Mouse (Mus musculus) liver, embryonic 16.5 days (tissue): ENCODE data around the gene Slc17a7. TPM values are rescaled to one million over a fixed set of nuclear protein-coding genes. Genes with fewer than 3 reads are reported as not detected.

Source experiments
- ATAC-seq: fragments of 200-750 bp; cut with Nextera tagmentation; 2 replicates; pipeline ENCODE4 v1.8.0; 2017; ENCODE audit warnings: low read depth, mild to moderate bottlenecking, moderate number of reproducible peaks, moderate library complexity
- H3K27ac ChIP-seq: fragments of 300-500 bp; sonication (generic); 2 replicates; pipeline ENCODE4 v1.5.1; 2014; ENCODE audit warnings: mild to moderate bottlenecking, low read length
- H3K27me3 ChIP-seq: fragments of 300-500 bp; sonication (generic); 2 replicates; pipeline ENCODE4 v1.6.1; 2014; ENCODE audit warnings: low read depth, low read length, mixed read lengths; ENCODE audit not compliant: control insufficient read depth, insufficient read depth
- H3K36me3 ChIP-seq: fragments of 300-500 bp; sonication (generic); 2 replicates; pipeline ENCODE4 v1.6.1; 2014; ENCODE audit warnings: mild to moderate bottlenecking; ENCODE audit not compliant: control insufficient read depth, insufficient read depth
- H3K4me1 ChIP-seq: fragments of 300-500 bp; sonication (generic); 2 replicates; pipeline ENCODE4 v1.6.1; 2014; ENCODE audit warnings: low read depth, low read length, mixed read lengths; ENCODE audit not compliant: control insufficient read depth
- H3K4me2 ChIP-seq: fragments of 300-500 bp; sonication (generic); 2 replicates; pipeline ENCODE4 v1.6.1; 2014; ENCODE audit warnings: low read depth, low read length, mixed read lengths
- H3K4me3 ChIP-seq: fragments of 300-500 bp; sonication (generic); 2 replicates; pipeline ENCODE4 v1.5.1; 2014; ENCODE audit warnings: low read depth, mild to moderate bottlenecking, low read length
- H3K9ac ChIP-seq: fragments of 300-500 bp; sonication (generic); 2 replicates; pipeline ENCODE4 v1.6.1; 2014; ENCODE audit warnings: low read depth, low read length
- H3K9me3 ChIP-seq: fragments of 300-500 bp; sonication (generic); replicated peaks from 2 replicates; pipeline ENCODE4 v1.6.1; 2016; ENCODE audit warnings: low read length; ENCODE audit not compliant: control insufficient read depth
- WGBS: fragments of 180-500 bp; shearing (Covaris S2); extraction: QIAGEN DNeasy Blood & Tissue Kit; methylation state at CpG from one replicate; pipeline ENCODE4 v1.1.7; 2014; ENCODE audit not compliant: insufficient replicate concordance; 5-methylcytosine and 5-hydroxymethylcytosine counted together
- microRNA counts: library from miRNA; unstranded; fragments of <30 nt; microRNA quantifications from one replicate; lab custom pipeline; 2016
- microRNA-seq: library from miRNA; unstranded; fragments of <30 nt; microRNA quantifications from one replicate; pipeline ENCODE4, GENCODE M21; 2016
- polyA plus RNA-seq: library from polyadenylated mRNA; unstranded; fragments of >200 nt; fragmentation: Nextera tagmentation; extraction: Ambion mirVana; gene quantifications from 2 replicates; pipeline ENCODE4 v1.2.1, GENCODE M21; 2015

Gene Slc17a7
- polyA plus RNA-seq, 1 experiment from 2014 or later = not detected

GRCm38 (mm10) chr7:45224826-45225225 lies 61.1 kb downstream of the Slc17a7 start:
- H3K9me3 ChIP-seq = no peaks in the 10 kb centered on the region
- H3K4me3 ChIP-seq = no peak overlapping the region
- no peaks in the 10 kb centered on the region for H3K27me3 ChIP-seq
- WGBS = 74% methylated on average over 7 of the region's 7 CpGs
- H3K36me3 ChIP-seq = 0 out of 2 replicates have a peak, but pooled peaks cover 2% of the 10 kb centered on the region
- H3K9ac ChIP-seq = no peak overlapping the region
- H3K27ac ChIP-seq = no peak overlapping the region
- no peak for ATAC-seq
- H3K4me1 ChIP-seq = no peaks in the 10 kb centered on the region
- no peak overlapping the region for H3K4me2 ChIP-seq

MicroRNAs encoded within 50 kb of the gene (microRNA counts, 519-probe panel; counts per million panel counts)
- 2,524 counts per million, percentile 67 among the panel's probes with 10 or more counts for microRNA mmu-miR-150 (lab: Ali Mortazavi, UCI)

Small RNA genes within 50 kb of the gene (microRNA-seq; reads per million reads assigned to microRNA genes)
- gene Mir150 (34.7 reads per million, percentile 43 among the genes with 10 or more reads in this experiment), gene Mir5121 (37.4 reads per million, percentile 44 among the genes with 10 or more reads in this experiment), gene Mir7055 (not detected)

Other genes with a start within 250 kb of the Slc17a7 start
- gene Ap2a1, start 234.5 kb upstream of the Slc17a7 start, polyA plus RNA-seq = 63.3 and 63.7 TPM in 2 replicates
- 0.12 TPM in 1 of 2 replicates, not detected in the other for gene Tsks, start 220.7 kb upstream of the Slc17a7 start, polyA plus RNA-seq
- gene Cpt1c, start 189.1 kb upstream of the Slc17a7 start, polyA plus RNA-seq = 1.8 and 2.1 TPM in 2 replicates
- 95.6 and 98.6 TPM in 2 replicates for gene Prmt1, start 177.4 kb upstream of the Slc17a7 start, polyA plus RNA-seq
- gene Irf3, start 166.3 kb upstream of the Slc17a7 start, polyA plus RNA-seq = 39.8 and 43.2 TPM in 2 replicates
- 11.0 and 12.2 TPM in 2 replicates for gene Bcl2l12, start 165.2 kb upstream of the Slc17a7 start, polyA plus RNA-seq
- 9.8 and 9.9 TPM in 2 replicates for gene Scaf1, start 147.6 kb upstream of the Slc17a7 start, polyA plus RNA-seq
- gene Rras, start 146.0 kb upstream of the Slc17a7 start, polyA plus RNA-seq = 20.9 and 23.2 TPM in 2 replicates
- 1.9 and 2.0 TPM in 2 replicates for gene Prr12, start 111.1 kb upstream of the Slc17a7 start, polyA plus RNA-seq
- 23.4 and 23.8 TPM in 2 replicates for gene Nosip, start 101.5 kb upstream of the Slc17a7 start, polyA plus RNA-seq
- gene Prrg2, start 101.3 kb upstream of the Slc17a7 start, polyA plus RNA-seq = 9.7 and 10.5 TPM in 2 replicates
- gene Rcn3, start 71.7 kb upstream of the Slc17a7 start, polyA plus RNA-seq = 20.1 and 22.7 TPM in 2 replicates
- 50.6 and 56.1 TPM in 2 replicates for gene Fcgrt, start 60.1 kb upstream of the Slc17a7 start, polyA plus RNA-seq
- gene Rps11, start 39.5 kb upstream of the Slc17a7 start, polyA plus RNA-seq = 646 and 744 TPM in 2 replicates
- 558 and 645 TPM in 2 replicates for gene Rpl13a, start 35.2 kb upstream of the Slc17a7 start, polyA plus RNA-seq
- gene Gm45713, start 27.7 kb upstream of the Slc17a7 start, polyA plus RNA-seq = 0.12 TPM in 1 of 2 replicates, not detected in the other
- gene Flt3l, start 27.5 kb upstream of the Slc17a7 start, polyA plus RNA-seq = 3.0 and 3.1 TPM in 2 replicates
- 42.3 and 42.8 TPM in 2 replicates for gene Pih1d1, start 9.6 kb upstream of the Slc17a7 start, polyA plus RNA-seq
- gene Aldh16a1, start 9.4 kb upstream of the Slc17a7 start, polyA plus RNA-seq = 30.0 and 30.3 TPM in 2 replicates
- gene Gfy, start 15.6 kb downstream of the Slc17a7 start, polyA plus RNA-seq = not detected in 2 replicates
- gene Pth2, start 17.0 kb downstream of the Slc17a7 start, polyA plus RNA-seq = not detected in 2 replicates
- 0.05 TPM in 1 of 2 replicates, not detected in the other for gene Ccdc155, start 40.9 kb downstream of the Slc17a7 start, polyA plus RNA-seq
- gene Dkkl1, start 48.2 kb downstream of the Slc17a7 start, polyA plus RNA-seq = 1.5 and 2.2 TPM in 2 replicates
- gene Tead2, start 51.8 kb downstream of the Slc17a7 start, polyA plus RNA-seq = 5.0 and 6.5 TPM in 2 replicates
- gene Cd37, start 75.2 kb downstream of the Slc17a7 start, polyA plus RNA-seq = 16.4 and 19.3 TPM in 2 replicates
- gene Slc6a16, start 77.1 kb downstream of the Slc17a7 start, polyA plus RNA-seq = not detected in 2 replicates
- gene Slc6a21, start 113.6 kb downstream of the Slc17a7 start, polyA plus RNA-seq = not detected in 2 replicates
- gene Trpm4, start 169.8 kb downstream of the Slc17a7 start, polyA plus RNA-seq = 0.85 and 1.7 TPM in 2 replicates
- gene Hrc, start 171.3 kb downstream of the Slc17a7 start, polyA plus RNA-seq = 0.39 and 0.60 TPM in 2 replicates
- gene Ppfia3, start 203.1 kb downstream of the Slc17a7 start, polyA plus RNA-seq = 0.15 and 0.19 TPM in 2 replicates
- not detected in 2 replicates for gene Lin7b, start 206.6 kb downstream of the Slc17a7 start, polyA plus RNA-seq
- gene Snrnp70, start 231.8 kb downstream of the Slc17a7 start, polyA plus RNA-seq = 64.2 and 70.1 TPM in 2 replicates
- not detected in 2 replicates for gene Kcna7, start 241.7 kb downstream of the Slc17a7 start, polyA plus RNA-seq
- gene Ntf5, start 249.7 kb downstream of the Slc17a7 start, polyA plus RNA-seq = 0.09 and 0.26 TPM in 2 replicates